Mouse (Mus musculus) liver, embryonic 12.5 days (tissue): ENCODE data around the gene Btn2a2. TPM values are rescaled to one million over a fixed set of nuclear protein-coding genes. Genes with fewer than 3 reads are reported as not detected.

ENCODE experiments used
- ATAC-seq: fragments of 200-750 bp; cut with Nextera tagmentation; 2 replicates; pipeline ENCODE4 v1.8.0; 2017; ENCODE audit warnings: moderate number of reproducible peaks, mild to moderate bottlenecking, moderate library complexity
- H3K27ac ChIP-seq: fragments of 300-500 bp; sonication (generic); 2 replicates; pipeline ENCODE4 v1.5.1; 2016; ENCODE audit warnings: mild to moderate bottlenecking
- H3K27me3 ChIP-seq: fragments of 300-500 bp; sonication (generic); replicated peaks from 2 replicates; pipeline ENCODE4 v1.6.1; 2016; ENCODE audit warnings: mild to moderate bottlenecking, moderate library complexity
- H3K36me3 ChIP-seq: fragments of 300-500 bp; sonication (generic); 2 replicates; pipeline ENCODE4 v1.6.1; 2016; ENCODE audit warnings: mild to moderate bottlenecking, moderate library complexity
- H3K4me1 ChIP-seq: fragments of 300-500 bp; sonication (generic); 2 replicates; pipeline ENCODE4 v1.6.1; 2016
- H3K4me2 ChIP-seq: fragments of 300-500 bp; sonication (generic); 2 replicates; pipeline ENCODE4 v1.6.1; 2016; ENCODE audit warnings: mild to moderate bottlenecking, moderate library complexity
- H3K4me3 ChIP-seq: fragments of 300-500 bp; sonication (generic); 2 replicates; pipeline ENCODE4 v1.5.1; 2016; ENCODE audit warnings: mild to moderate bottlenecking, moderate library complexity
- H3K9ac ChIP-seq: fragments of 300-500 bp; sonication (generic); 2 replicates; pipeline ENCODE4 v1.6.1; 2016; ENCODE audit warnings: mild to moderate bottlenecking, moderate library complexity
- H3K9me3 ChIP-seq: fragments of 300-500 bp; sonication (generic); replicated peaks from 2 replicates; pipeline ENCODE4 v1.6.1; 2016; ENCODE audit warnings: mild to moderate bottlenecking, moderate library complexity
- WGBS: fragments of 180-500 bp; shearing (Covaris S2); methylation state at CpG from one replicate; pipeline ENCODE4 v1.1.7; 2016; ENCODE audit not compliant: insufficient replicate concordance; 5-methylcytosine and 5-hydroxymethylcytosine counted together
- polyA plus RNA-seq: library from polyadenylated mRNA; unstranded; fragments of >200 nt; fragmentation: Nextera tagmentation; extraction: Ambion mirVana; gene quantifications from 2 replicates; pipeline ENCODE4 v1.2.1, GENCODE M21; 2016

Gene Btn2a2
- polyA plus RNA-seq, 1 experiment from 2014 or later: not detected

- peak overlapping the region; percentile 71; the same call in 1 of the 2 replicates for H3K27ac ChIP-seq
- H3K36me3 ChIP-seq: no peaks in the 10 kb centered on the region
- H3K4me1 ChIP-seq: peaks cover 40% of the 10 kb centered on the region
- H3K27me3 ChIP-seq: no peaks in the 10 kb centered on the region
- H3K4me2 ChIP-seq: peak overlapping the region; percentile 88
- peak overlapping the region; percentile 72 for H3K4me3 ChIP-seq
- no peak for ATAC-seq
- no peaks in the 10 kb centered on the region for H3K9me3 ChIP-seq
- WGBS: under 1% methylated on average over 7 of the region's 7 CpGs
- peak overlapping the region; percentile 66 for H3K9ac ChIP-seq
Measured at GRCm38 (mm10) chr13:23438521-23438920, 50.1 kb downstream of the Btn2a2 start.

- peaks cover 44% of the 10 kb centered on the region for H3K4me1 ChIP-seq
- WGBS: under 1% methylated on average over 17 of the region's 17 CpGs
- H3K9ac ChIP-seq: peak overlapping the region; percentile 75
- peak overlapping the region; percentile 88 for H3K4me2 ChIP-seq
- H3K9me3 ChIP-seq: no peaks in the 10 kb centered on the region
- H3K36me3 ChIP-seq: no peaks in the 10 kb centered on the region
- H3K27me3 ChIP-seq: no peaks in the 10 kb centered on the region
- H3K27ac ChIP-seq: peak overlapping the region; percentile 87
- ATAC-seq: peak; percentile 82
- H3K4me3 ChIP-seq: peak overlapping the region; percentile 72
Measured at GRCm38 (mm10) chr13:23437908-23438307, 50.7 kb downstream of the Btn2a2 start.

GRCm38 (mm10) chr13:23436861-23437822 is 51.5 kb downstream of the Btn2a2 start:
- H3K9me3 ChIP-seq: no peaks in the 10 kb centered on the region
- peak; percentile 32 for ATAC-seq
- H3K27ac ChIP-seq: peak overlapping the region; percentile 87
- no peaks in the 10 kb centered on the region for H3K27me3 ChIP-seq
- peak overlapping the region; percentile 75 for H3K9ac ChIP-seq
- H3K4me2 ChIP-seq: peak overlapping the region; percentile 88
- peak overlapping the region; percentile 72 for H3K4me3 ChIP-seq
- peaks cover 41% of the 10 kb centered on the region for H3K4me1 ChIP-seq
- H3K36me3 ChIP-seq: no peaks in the 10 kb centered on the region
- WGBS: under 1% methylated on average over 32 of the region's 32 CpGs

- WGBS: under 1% methylated on average over 11 of the region's 11 CpGs
- no peaks in the 10 kb centered on the region for H3K36me3 ChIP-seq
- no peaks in the 10 kb centered on the region for H3K27me3 ChIP-seq
- ATAC-seq: no peak
- H3K9me3 ChIP-seq: no peaks in the 10 kb centered on the region
- peak overlapping the region; percentile 72 for H3K4me3 ChIP-seq
- H3K4me1 ChIP-seq: peaks cover 41% of the 10 kb centered on the region
- peak overlapping the region; percentile 75 for H3K9ac ChIP-seq
- H3K4me2 ChIP-seq: peak overlapping the region; percentile 88
- H3K27ac ChIP-seq: no peak overlapping the region
Measured at GRCm38 (mm10) chr13:23436231-23436661, 52.4 kb downstream of the Btn2a2 start.

- ATAC-seq: no peak
- Histone ChIP-seq H3K27ac (peak overlapping the region; percentile 81), H3K9ac (peak overlapping the region; percentile 75), H3K4me2 (peak overlapping the region; percentile 88), H3K9me3 (no peaks in the 10 kb centered on the region), H3K4me3 (peak overlapping the region; percentile 72), H3K4me1 (peaks cover 41% of the 10 kb centered on the region), H3K36me3 (no peaks in the 10 kb centered on the region), H3K27me3 (no peaks in the 10 kb centered on the region)
- 0% methylated on average over 12 of the region's 12 CpGs for WGBS
Measured at GRCm38 (mm10) chr13:23435676-23436075, 53.0 kb downstream of the Btn2a2 start.

- no peak for ATAC-seq
- Histone ChIP-seq H3K9me3 (no peaks in the 10 kb centered on the region), H3K36me3 (no peaks in the 10 kb centered on the region), H3K4me3 (peak overlapping the region; percentile 72), H3K4me2 (peak overlapping the region; percentile 88), H3K27me3 (no peaks in the 10 kb centered on the region), H3K9ac (peak overlapping the region; percentile 75), H3K4me1 (peaks cover 44% of the 10 kb centered on the region), H3K27ac (peak overlapping the region; percentile 81)
- WGBS: 11% methylated on average over 4 of the region's 4 CpGs
Measured at GRCm38 (mm10) chr13:23435241-23435640, 53.4 kb downstream of the Btn2a2 start.

GRCm38 (mm10) chr13:23434426-23434825 is 54.2 kb downstream of the Btn2a2 start:
- Histone ChIP-seq H3K27ac (peak overlapping the region; percentile 57), H3K4me3 (peak overlapping the region; percentile 72), H3K36me3 (no peaks in the 10 kb centered on the region), H3K27me3 (no peaks in the 10 kb centered on the region), H3K9me3 (no peaks in the 10 kb centered on the region), H3K4me2 (peak overlapping the region; percentile 88), H3K4me1 (peaks cover 47% of the 10 kb centered on the region), H3K9ac (peak overlapping the region; percentile 75)
- 13% methylated on average over 7 of the region's 7 CpGs for WGBS
- ATAC-seq: no peak

GRCm38 (mm10) chr13:23433801-23434200 is 54.9 kb downstream of the Btn2a2 start:
- Histone ChIP-seq H3K9me3 (no peaks in the 10 kb centered on the region), H3K4me1 (peaks cover 47% of the 10 kb centered on the region), H3K9ac (peak overlapping the region; percentile 49; the same call in 1 of the 2 replicates), H3K36me3 (no peaks in the 10 kb centered on the region), H3K4me2 (peak overlapping the region; percentile 88), H3K27me3 (no peaks in the 10 kb centered on the region), H3K4me3 (peak overlapping the region; percentile 17; the same call in 1 of the 2 replicates), H3K27ac (0 out of 2 replicates have a peak overlapping the region, but pooled peaks have one; percentile 5)
- no peak for ATAC-seq
- 59% methylated on average over 5 of the region's 5 CpGs for WGBS

GRCm38 (mm10) chr13:23433206-23433605 is 55.5 kb downstream of the Btn2a2 start:
- WGBS: 11% methylated on average over 5 of the region's 5 CpGs
- H3K4me1 ChIP-seq: peaks cover 50% of the 10 kb centered on the region
- no peaks in the 10 kb centered on the region for H3K27me3 ChIP-seq
- H3K4me2 ChIP-seq: peak overlapping the region; percentile 88
- H3K27ac ChIP-seq: peak overlapping the region; percentile 86
- ATAC-seq: no peak
- peak overlapping the region; percentile 72 for H3K9ac ChIP-seq
- no peaks in the 10 kb centered on the region for H3K9me3 ChIP-seq
- H3K4me3 ChIP-seq: peak overlapping the region; percentile 63
- H3K36me3 ChIP-seq: no peaks in the 10 kb centered on the region

- H3K36me3 ChIP-seq: no peaks in the 10 kb centered on the region
- WGBS: under 1% methylated on average over 28 of the region's 28 CpGs
- no peaks in the 10 kb centered on the region for H3K27me3 ChIP-seq
- peak overlapping the region; percentile 63 for H3K4me3 ChIP-seq
- ATAC-seq: peak; percentile 91
- H3K4me1 ChIP-seq: peaks cover 54% of the 10 kb centered on the region
- H3K27ac ChIP-seq: peak overlapping the region; percentile 86
- no peaks in the 10 kb centered on the region for H3K9me3 ChIP-seq
- peak overlapping the region; percentile 88 for H3K4me2 ChIP-seq
- H3K9ac ChIP-seq: peak overlapping the region; percentile 72
Measured at GRCm38 (mm10) chr13:23432562-23433201, 56.0 kb downstream of the Btn2a2 start.

- Histone ChIP-seq H3K4me1 (peaks cover 67% of the 10 kb centered on the region), H3K36me3 (no peaks in the 10 kb centered on the region), H3K9me3 (no peaks in the 10 kb centered on the region), H3K27me3 (no peaks in the 10 kb centered on the region), H3K9ac (peak overlapping the region; percentile 72), H3K4me3 (peak overlapping the region; percentile 63), H3K27ac (peak overlapping the region; percentile 86), H3K4me2 (peak overlapping the region; percentile 88)
- under 1% methylated on average over 15 of the region's 15 CpGs for WGBS
- ATAC-seq: peak; percentile 60
Measured at GRCm38 (mm10) chr13:23431351-23431771, 57.3 kb downstream of the Btn2a2 start.
